ENCODE assay signal across 11 mouse cellular contexts in the genomic region with DNA sequence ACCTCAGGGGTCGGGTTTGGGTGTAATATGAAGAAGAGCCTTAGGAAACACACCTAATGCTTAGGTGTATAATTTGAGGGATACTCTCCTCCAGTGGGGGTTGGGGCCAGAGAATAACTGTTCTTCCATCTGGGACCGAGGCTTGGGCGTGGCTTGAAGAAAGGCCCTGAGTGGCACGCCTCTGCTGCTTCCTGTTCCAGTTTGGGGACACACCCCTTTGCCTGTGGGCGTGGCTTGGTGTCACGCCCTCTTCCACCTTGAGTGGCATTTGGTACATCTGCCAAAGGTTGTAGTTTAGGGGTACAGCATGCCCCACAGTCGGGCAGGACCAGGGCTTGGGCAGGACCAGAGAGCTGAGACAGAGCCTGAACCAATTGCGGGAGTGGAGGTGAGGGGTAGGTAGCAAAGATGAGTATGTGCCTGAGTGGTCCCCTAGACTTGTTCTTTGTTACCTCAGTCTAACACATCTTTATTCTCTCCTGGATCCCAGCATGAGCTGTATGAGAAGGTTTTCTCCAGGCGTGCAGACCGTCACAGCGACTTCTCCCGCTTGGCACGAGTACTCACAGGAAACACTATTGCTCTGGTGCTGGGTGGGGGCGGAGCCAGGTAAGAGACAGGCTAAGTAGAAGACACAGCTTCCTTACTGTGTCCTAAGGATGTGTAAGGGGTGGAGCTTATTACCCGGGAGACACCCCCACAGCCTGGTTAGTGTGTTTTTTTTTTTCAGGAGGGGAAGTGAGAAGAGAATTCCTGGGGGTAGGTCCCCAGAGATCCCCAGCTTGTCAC. TPM values are rescaled to one million over a fixed set of nuclear protein-coding genes. Genes with fewer than 3 reads are reported as not detected.
DNase-seq lines count a peak whose midpoint lies in the region; ATAC-seq and TF ChIP-seq lines count a peak whose summit lies in the region.
"Had no signal": no experiment of that assay in that cellular context is flagged by ENCODE, and none has a peak within 500 bp of the region (broad histone marks: within the 10 kb centered on the region; RNA-seq: fewer than 3 reads in every experiment).

No protein-coding gene starts in this region.

- 58% methylated on average over 15 of the region's 15 CpGs for WGBS in heart, postnatal 0 days
- WGBS in heart, embryonic 10.5 days = 49% methylated on average over 15 of the region's 15 CpGs
- 60% methylated on average over 15 of the region's 15 CpGs for WGBS in forebrain, embryonic 12.5 days

- no peak for TF ChIP-seq EP300 in heart, postnatal 0 days (IDR thresholded peaks at IDR 0.05; ENCODE audit: low read depth)

- TF ChIP-seq CTCF in heart, postnatal 0 days (IDR thresholded peaks at IDR 0.05; ENCODE audit: low read depth) = no peak
- TF ChIP-seq CTCF in E14TG2a.4 (conservative IDR thresholded peaks at IDR 0.05; ENCODE audit: low read length) = no peak

- no peaks in the 10 kb centered on the region for H3K9me3 ChIP-seq in heart, postnatal 0 days (replicated peaks; ENCODE audit: control insufficient read depth, low read length)
- H3K9me3 ChIP-seq in heart, embryonic 10.5 days = no peaks in the 10 kb centered on the region
- H3K9me3 ChIP-seq in E14TG2a.4 (ENCODE audit: low read length) = no peaks in the 10 kb centered on the region
- no peaks in the 10 kb centered on the region for H3K9me3 ChIP-seq in forebrain, embryonic 12.5 days

- peaks cover 49% of the 10 kb centered on the region for H3K36me3 ChIP-seq in heart, postnatal 0 days (replicated peaks; ENCODE audit: control insufficient read depth, insufficient read depth, low read length)
- peaks cover 63% of the 10 kb centered on the region for H3K36me3 ChIP-seq in heart, embryonic 10.5 days
- H3K36me3 ChIP-seq in E14TG2a.4 (ENCODE audit: insufficient read depth, low read length) = peaks cover 81% of the 10 kb centered on the region
- H3K36me3 ChIP-seq in forebrain, embryonic 12.5 days (replicated peaks) = peaks cover 51% of the 10 kb centered on the region

- H3K27me3 ChIP-seq in heart, postnatal 0 days (ENCODE audit: control insufficient read depth, insufficient read depth, low read length) = no peaks in the 10 kb centered on the region
- H3K27me3 ChIP-seq in heart, embryonic 10.5 days (ENCODE audit: insufficient read depth, poor library complexity, severe bottlenecking) = no peaks in the 10 kb centered on the region
- no peaks in the 10 kb centered on the region for H3K27me3 ChIP-seq in E14TG2a.4 (ENCODE audit: insufficient read depth, low read length)
- H3K27me3 ChIP-seq in forebrain, embryonic 12.5 days = no peaks in the 10 kb centered on the region

- no peak overlapping the region for H3K4me2 ChIP-seq in heart, postnatal 0 days (ENCODE audit: low read depth, low read length)
- H3K4me2 ChIP-seq in forebrain, embryonic 12.5 days = no peak overlapping the region

- H3K4me1 ChIP-seq in heart, postnatal 0 days (ENCODE audit: control insufficient read depth, insufficient read depth) = no peaks in the 10 kb centered on the region
- no peaks in the 10 kb centered on the region for H3K4me1 ChIP-seq in heart, embryonic 10.5 days
- H3K4me1 ChIP-seq in E14TG2a.4 (replicated peaks; ENCODE audit: low read depth, low read length) = peaks cover 58% of the 10 kb centered on the region
- H3K4me1 ChIP-seq in forebrain, embryonic 12.5 days = no peaks in the 10 kb centered on the region

- peak; percentile 24; the same call in 1 of the 2 replicates for ATAC-seq in heart, postnatal 0 days (ENCODE audit: insufficient read depth, low read depth)
- ATAC-seq in erythroid progenitor cell, adult 5-6 weeks (replicated peaks; ENCODE audit: low FRiP score, poor library complexity, severe bottlenecking) = peak; percentile 90
- peak; percentile 72 for ATAC-seq in megakaryocyte, adult 5-6 weeks (ENCODE audit: poor library complexity, severe bottlenecking)
- ATAC-seq in forebrain, embryonic 12.5 days (ENCODE audit: low FRiP score) = no peak

- H3K9ac ChIP-seq in heart, postnatal 0 days (replicated peaks; ENCODE audit: low read depth, low read length) = no peak overlapping the region
- no peak overlapping the region for H3K9ac ChIP-seq in forebrain, embryonic 12.5 days

- no peak overlapping the region for H3K4me3 ChIP-seq in heart, postnatal 0 days (ENCODE audit: low read depth, low read length)
- no peak overlapping the region for H3K4me3 ChIP-seq in heart, embryonic 10.5 days
- peak overlapping the region; percentile 61 for H3K4me3 ChIP-seq in E14TG2a.4 (replicated peaks; ENCODE audit: low read length)
- no peak overlapping the region for H3K4me3 ChIP-seq in forebrain, embryonic 12.5 days (replicated peaks)
- H3K4me3 ChIP-seq: left cerebral cortex, adult 2 months had no signal

- no peak for DNase-seq in heart, postnatal 0 days (ENCODE audit: low spot score)
- no peak for DNase-seq in heart, embryonic 10.5 days (ENCODE audit: low spot score)
- DNase-seq in frontal cortex, postnatal 14 days (ENCODE audit: low spot score in 2 of 2) = no peak
- DNase-seq in right cerebral cortex, postnatal 10 days (ENCODE audit: low spot score in 2 of 2) = no peak
- DNase-seq: cerebellum, postnatal 36 days; right cerebral cortex, adult 18-20 months had no signal

- H3K27ac ChIP-seq in heart, postnatal 0 days (ENCODE audit: low read depth) = no peak overlapping the region
- no peak overlapping the region for H3K27ac ChIP-seq in heart, embryonic 10.5 days
- H3K27ac ChIP-seq in forebrain, embryonic 12.5 days = no peak overlapping the region
- H3K27ac ChIP-seq: left cerebral cortex, adult 2 months had no signal

RNA-seq across cellular contexts. Expression of gene Pnpla6, which starts 21.1 kb away (rescaled TPM):
- total RNA-seq in heart, postnatal 0 days (2014; rRNA removed; ENCODE audit: low replicate concordance) = 15.9 and 41.7 TPM in 2 replicates
- 7.9 and 8.4 TPM in 2 replicates for polyA plus RNA-seq in heart, postnatal 0 days (2015; fragmentation: Nextera tagmentation; extraction: Ambion mirVana)
- polyA plus RNA-seq in heart, embryonic 10.5 days (2016; fragmentation: Nextera tagmentation; extraction: Ambion mirVana) = 18.3 and 19.7 TPM in 2 replicates
- total RNA-seq in erythroid progenitor cell, adult 5-6 weeks (2015; ENCODE audit: low replicate concordance) = 110 and 131 TPM in 2 replicates
- 147 and 272 TPM in 2 replicates for total RNA-seq in erythroid progenitor cell, adult 5-6 weeks (2017; ENCODE audit: low replicate concordance)
- 9.5 and 13.9 TPM in 2 replicates for total RNA-seq in megakaryocyte, adult 5-6 weeks (2015)
- total RNA-seq in megakaryocyte, adult 5-6 weeks (2017) = 9.2 and 15.6 TPM in 2 replicates
- polyA plus RNA-seq in forebrain, embryonic 12.5 days (2016; fragmentation: Nextera tagmentation; extraction: Ambion mirVana) = 22.7 and 24.2 TPM in 2 replicates

RNA-seq across cellular contexts. Expression of gene C330021F23Rik, which starts 31.5 kb away (rescaled TPM):
- total RNA-seq in heart, postnatal 0 days (2014; rRNA removed; ENCODE audit: low replicate concordance) = 1.3 and 1.9 TPM in 2 replicates
- polyA plus RNA-seq in heart, postnatal 0 days (2015; fragmentation: Nextera tagmentation; extraction: Ambion mirVana) = 2.0 and 2.3 TPM in 2 replicates
- polyA plus RNA-seq in heart, embryonic 10.5 days (2016; fragmentation: Nextera tagmentation; extraction: Ambion mirVana) = 3.8 and 5.0 TPM in 2 replicates
- total RNA-seq in erythroid progenitor cell, adult 5-6 weeks (2015; ENCODE audit: low replicate concordance) = not detected in 2 replicates
- total RNA-seq in erythroid progenitor cell, adult 5-6 weeks (2017; ENCODE audit: low replicate concordance) = not detected in 2 replicates
- total RNA-seq in megakaryocyte, adult 5-6 weeks (2015) = not detected in 2 replicates
- total RNA-seq in megakaryocyte, adult 5-6 weeks (2017) = not detected in 2 replicates
- 2.9 and 3.1 TPM in 2 replicates for polyA plus RNA-seq in forebrain, embryonic 12.5 days (2016; fragmentation: Nextera tagmentation; extraction: Ambion mirVana)
- total RNA-seq: left cerebral cortex, adult 2 months had no signal

RNA-seq across cellular contexts. Expression of gene Mcoln1, which starts 36.0 kb away (rescaled TPM):
- total RNA-seq in heart, postnatal 0 days (2014; rRNA removed; ENCODE audit: low replicate concordance) = 47.6 and 56.5 TPM in 2 replicates
- 32.7 and 32.9 TPM in 2 replicates for polyA plus RNA-seq in heart, postnatal 0 days (2015; fragmentation: Nextera tagmentation; extraction: Ambion mirVana)
- 55.2 and 60.1 TPM in 2 replicates for polyA plus RNA-seq in heart, embryonic 10.5 days (2016; fragmentation: Nextera tagmentation; extraction: Ambion mirVana)
- 45.3 and 65.2 TPM in 2 replicates for total RNA-seq in erythroid progenitor cell, adult 5-6 weeks (2015; ENCODE audit: low replicate concordance)
- total RNA-seq in erythroid progenitor cell, adult 5-6 weeks (2017; ENCODE audit: low replicate concordance) = 82.9 and 267 TPM in 2 replicates
- total RNA-seq in megakaryocyte, adult 5-6 weeks (2015) = 20.1 and 22.7 TPM in 2 replicates
- 32.9 and 42.3 TPM in 2 replicates for total RNA-seq in megakaryocyte, adult 5-6 weeks (2017)
- 68.5 and 72.4 TPM in 2 replicates for polyA plus RNA-seq in forebrain, embryonic 12.5 days (2016; fragmentation: Nextera tagmentation; extraction: Ambion mirVana)

RNA-seq across cellular contexts. Expression of gene Zfp358, which starts 43.3 kb away (rescaled TPM):
- 59.7 and 70.8 TPM in 2 replicates for total RNA-seq in heart, postnatal 0 days (2014; rRNA removed; ENCODE audit: low replicate concordance)
- 25.0 and 25.7 TPM in 2 replicates for polyA plus RNA-seq in heart, postnatal 0 days (2015; fragmentation: Nextera tagmentation; extraction: Ambion mirVana)
- polyA plus RNA-seq in heart, embryonic 10.5 days (2016; fragmentation: Nextera tagmentation; extraction: Ambion mirVana) = 35.0 and 41.7 TPM in 2 replicates
- 2.9 TPM in 1 of 2 replicates, not detected in the other for total RNA-seq in erythroid progenitor cell, adult 5-6 weeks (2015; ENCODE audit: low replicate concordance)
- 2.0 TPM in 1 of 2 replicates, not detected in the other for total RNA-seq in erythroid progenitor cell, adult 5-6 weeks (2017; ENCODE audit: low replicate concordance)
- total RNA-seq in megakaryocyte, adult 5-6 weeks (2015) = 6.7 and 7.9 TPM in 2 replicates
- 2.4 and 3.3 TPM in 2 replicates for total RNA-seq in megakaryocyte, adult 5-6 weeks (2017)
- polyA plus RNA-seq in forebrain, embryonic 12.5 days (2016; fragmentation: Nextera tagmentation; extraction: Ambion mirVana) = 69.3 and 78.4 TPM in 2 replicates

RNA-seq across cellular contexts. Expression of gene Camsap3, which starts 50.8 kb away (rescaled TPM):
- total RNA-seq in heart, postnatal 0 days (2014; rRNA removed; ENCODE audit: low replicate concordance) = 2.1 and 7.9 TPM in 2 replicates
- polyA plus RNA-seq in heart, postnatal 0 days (2015; fragmentation: Nextera tagmentation; extraction: Ambion mirVana) = 0.33 and 0.43 TPM in 2 replicates
- 2.3 and 3.9 TPM in 2 replicates for polyA plus RNA-seq in heart, embryonic 10.5 days (2016; fragmentation: Nextera tagmentation; extraction: Ambion mirVana)
- total RNA-seq in erythroid progenitor cell, adult 5-6 weeks (2015; ENCODE audit: low replicate concordance) = not detected in 2 replicates
- not detected in 2 replicates for total RNA-seq in erythroid progenitor cell, adult 5-6 weeks (2017; ENCODE audit: low replicate concordance)
- total RNA-seq in megakaryocyte, adult 5-6 weeks (2015) = 0.05 and 0.45 TPM in 2 replicates
- total RNA-seq in megakaryocyte, adult 5-6 weeks (2017) = 0.08 TPM in 1 of 2 replicates, not detected in the other
- 20.3 and 24.0 TPM in 2 replicates for polyA plus RNA-seq in forebrain, embryonic 12.5 days (2016; fragmentation: Nextera tagmentation; extraction: Ambion mirVana)
